Mouse (Mus musculus): Measurements from ENCODE around the gene 2310057J18Rik. TPM values are rescaled to one million over a fixed set of nuclear protein-coding genes. Genes with fewer than 3 reads are reported as not detected.
"Not testable (repeated sequence)": the region's sequence is repeated elsewhere in the genome, so short reads cannot be mapped to it uniquely, and the experiment has no call there.

Gene 2310057J18Rik
- not detected for total RNA-seq (2022)

GRCm38 (mm10) chr10:28986203-28986602 is at the start of gene 2310057J18Rik:
Gene 2310057J18Rik, minus strand, starts transcription at chr10:28986303.
- DNase-seq (ENCODE audit: low spot score in 2 of 2): no peak

DNA sequence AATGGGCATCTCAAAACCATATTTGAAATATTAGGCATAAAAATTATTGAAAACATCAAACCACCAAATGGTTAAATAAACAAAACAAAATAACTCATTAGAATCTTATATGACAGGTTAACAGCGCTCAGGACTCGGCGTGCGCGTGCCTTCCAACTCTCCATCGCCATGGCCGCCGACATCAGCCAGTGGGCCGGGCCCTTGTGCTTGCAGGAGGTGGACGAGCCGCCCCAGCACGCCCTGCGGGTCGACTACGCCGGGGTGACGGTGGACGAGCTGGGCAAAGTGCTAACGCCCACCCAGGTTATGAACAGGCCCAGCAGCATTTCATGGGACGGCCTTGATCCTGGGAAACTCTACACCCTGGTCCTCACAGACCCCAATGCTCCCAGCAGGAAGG is 43.9 kb upstream of the 2310057J18Rik start:
- not testable (repeated sequence) for DNase-seq (ENCODE audit: low spot score in 2 of 2)

- no peak for DNase-seq (ENCODE audit: low spot score in 2 of 2)
Measured at GRCm38 (mm10) chr10:29019496-29020270, 33.6 kb upstream of the 2310057J18Rik start.

DNA sequence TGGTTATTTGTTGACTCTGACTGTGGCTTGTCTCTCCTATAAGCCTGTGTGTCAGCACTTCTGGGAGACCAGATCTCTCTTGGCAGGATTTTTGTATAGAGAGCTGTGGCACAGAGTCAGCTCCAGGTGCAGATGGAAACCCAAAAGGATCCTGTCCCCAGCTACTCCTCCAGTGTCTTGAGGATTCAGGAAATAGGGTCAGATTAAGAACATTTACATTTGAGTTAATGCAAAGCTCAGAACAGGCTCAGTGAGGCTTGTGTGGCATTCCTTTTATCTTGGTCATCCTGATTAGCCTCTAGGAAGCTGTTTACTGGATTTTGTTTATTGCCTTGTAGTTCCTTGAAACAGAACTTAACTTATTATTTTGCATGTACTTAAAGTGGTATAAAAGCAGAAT is 11.7 kb upstream of the 2310057J18Rik start:
- DNase-seq (ENCODE audit: low spot score in 2 of 2): no peak

- no peak for DNase-seq (ENCODE audit: low spot score in 2 of 2)
Measured at GRCm38 (mm10) chr10:28988990-28989389, 2.9 kb upstream of the 2310057J18Rik start.

DNA sequence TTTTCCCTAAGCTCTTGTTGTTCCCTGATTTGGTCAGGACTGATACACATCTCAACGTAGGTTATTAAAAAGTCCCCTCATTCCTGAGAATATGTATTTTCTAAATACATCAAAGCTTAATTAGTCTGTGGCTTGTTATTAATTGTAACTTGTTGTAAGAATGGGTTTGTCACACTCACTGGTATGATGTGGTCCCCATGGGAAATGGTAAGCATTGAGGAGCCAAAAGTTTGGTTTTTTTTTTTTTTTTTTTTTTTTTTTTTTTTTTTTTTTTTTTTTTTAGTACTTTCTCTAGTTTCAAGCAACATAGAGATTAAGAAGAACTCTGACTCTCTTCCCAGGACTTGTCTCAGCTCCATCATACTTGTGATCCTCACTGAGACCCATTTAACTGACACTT is 17.9 kb downstream of the 2310057J18Rik start:
- no peak for DNase-seq (ENCODE audit: low spot score in 2 of 2)

DNA sequence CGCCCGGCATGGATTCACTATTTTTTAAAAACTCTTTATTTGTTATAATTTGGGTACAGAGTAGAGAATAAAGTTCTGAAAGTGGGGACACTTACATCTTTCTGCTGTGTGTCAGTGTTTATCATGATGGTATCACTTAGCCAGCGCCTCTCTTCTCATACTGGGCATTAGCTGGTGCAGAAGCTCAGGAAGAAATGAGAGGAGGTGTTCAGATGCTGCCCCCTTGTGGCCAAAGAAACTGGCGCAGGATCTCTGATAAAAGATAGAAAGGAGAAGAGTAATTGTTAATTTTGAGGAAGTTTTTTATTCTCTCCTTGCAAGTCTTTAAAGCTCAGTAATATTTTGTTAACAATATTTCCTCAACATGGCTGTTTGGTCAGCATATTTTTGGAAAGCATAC is 31.0 kb downstream of the 2310057J18Rik start:
- DNase-seq (ENCODE audit: low spot score in 2 of 2): no peak

- no peak for DNase-seq (ENCODE audit: low spot score in 2 of 2)
Measured at GRCm38 (mm10) chr10:28954515-28954914, 31.6 kb downstream of the 2310057J18Rik start.

Other genes starting within 250 kb of the 2310057J18Rik start
- gene Soga3, start 157.5 kb upstream of the 2310057J18Rik start, total RNA-seq (2022): not detected
- not detected for gene Gm49353, start 212.7 kb upstream of the 2310057J18Rik start, total RNA-seq (2022)
- 10 to 100 TPM; 54.0 to 64.0 (median 59.1) TPM for gene 9330159F19Rik, start 225.3 kb upstream of the 2310057J18Rik start, total RNA-seq (2022)